ENCODE assay signal across 25 mouse cellular contexts in genomic region chr14:99435512-99435911, GRCm38 (mm10).
DNase-seq lines count a peak whose midpoint lies in the region; ATAC-seq and TF ChIP-seq lines count a peak whose summit lies in the region.
"Had no signal": no experiment of that assay in that cellular context is flagged by ENCODE, and none has a peak within 500 bp of the region (broad histone marks: within the 10 kb centered on the region; RNA-seq: fewer than 3 reads in every experiment).

No protein-coding gene starts in this region.

- no peak for ATAC-seq in kidney, embryonic 14.5 days (ENCODE audit: low FRiP score, low TSS enrichment)
- ATAC-seq in stomach, embryonic 15.5 days (ENCODE audit: insufficient read depth, low FRiP score, low read depth) = no peak
- no peak for ATAC-seq in forebrain, embryonic 13.5 days
- ATAC-seq: CD4-positive, CD25-positive, alpha-beta regulatory T cell, adult 4 months; forebrain, embryonic 15.5 days had no signal

- H3K36me3 ChIP-seq in kidney, adult 2 months (ENCODE audit: control insufficient read depth, insufficient read depth, low read length) = no peaks in the 10 kb centered on the region
- no peaks in the 10 kb centered on the region for H3K36me3 ChIP-seq in kidney, embryonic 14.5 days (ENCODE audit: control insufficient read depth, insufficient read depth, low read length)
- no peaks in the 10 kb centered on the region for H3K36me3 ChIP-seq in stomach, embryonic 15.5 days
- H3K36me3 ChIP-seq in forebrain, embryonic 13.5 days (ENCODE audit: poor library complexity, severe bottlenecking) = no peaks in the 10 kb centered on the region
- H3K36me3 ChIP-seq: embryonic facial prominence, embryonic 12.5 days; embryonic facial prominence, embryonic 15.5 days; forebrain, embryonic 15.5 days; heart, embryonic 12.5 days; heart, embryonic 15.5 days; hindbrain, embryonic 10.5 days; hindbrain, embryonic 13.5 days had no signal

- H3K4me2 ChIP-seq in kidney, embryonic 14.5 days (replicated peaks; ENCODE audit: low read depth, low read length) = no peak overlapping the region
- H3K4me2 ChIP-seq in stomach, embryonic 15.5 days = no peak overlapping the region
- no peak overlapping the region for H3K4me2 ChIP-seq in forebrain, embryonic 13.5 days
- H3K4me2 ChIP-seq: embryonic facial prominence, embryonic 12.5 days; embryonic facial prominence, embryonic 15.5 days; forebrain, embryonic 15.5 days; heart, embryonic 12.5 days; heart, embryonic 15.5 days; hindbrain, embryonic 13.5 days had no signal

- TF ChIP-seq CTCF in kidney, adult 2 months (conservative IDR thresholded peaks at IDR 0.05; ENCODE audit: insufficient read depth, insufficient read length, low read depth, low read length) = no peak

- WGBS in kidney, adult 2 months = 44% methylated on average over 3 of the region's 3 CpGs
- 71% methylated on average over 3 of the region's 3 CpGs for WGBS in kidney, embryonic 14.5 days
- WGBS in stomach, embryonic 15.5 days = 58% methylated on average over 3 of the region's 3 CpGs
- 81% methylated on average over 3 of the region's 3 CpGs for WGBS in forebrain, embryonic 13.5 days

- H3K9ac ChIP-seq in kidney, embryonic 14.5 days (ENCODE audit: low read depth, low read length) = no peak overlapping the region
- no peak overlapping the region for H3K9ac ChIP-seq in stomach, embryonic 15.5 days
- no peak overlapping the region for H3K9ac ChIP-seq in forebrain, embryonic 13.5 days
- H3K9ac ChIP-seq: embryonic facial prominence, embryonic 12.5 days; embryonic facial prominence, embryonic 15.5 days; forebrain, embryonic 15.5 days; heart, embryonic 12.5 days; heart, embryonic 15.5 days; hindbrain, embryonic 13.5 days had no signal

- no peak overlapping the region; the same call in 1 of the 2 replicates for H3K27ac ChIP-seq in kidney, adult 2 months (ENCODE audit: insufficient read depth, low read depth, low read length)
- no peak overlapping the region for H3K27ac ChIP-seq in kidney, embryonic 14.5 days (ENCODE audit: low read depth, low read length)
- peak overlapping the region; percentile 2; the same call in 1 of the 2 replicates for H3K27ac ChIP-seq in stomach, embryonic 15.5 days
- H3K27ac ChIP-seq in forebrain, embryonic 13.5 days = no peak overlapping the region
- H3K27ac ChIP-seq: embryonic facial prominence, embryonic 12.5 days; embryonic facial prominence, embryonic 15.5 days; forebrain, embryonic 15.5 days; heart, embryonic 15.5 days; hindbrain, embryonic 10.5 days; hindbrain, embryonic 13.5 days had no signal

- H3K9me3 ChIP-seq in kidney, embryonic 14.5 days (ENCODE audit: control insufficient read depth, low read length) = no peaks in the 10 kb centered on the region
- H3K9me3 ChIP-seq in stomach, embryonic 15.5 days = no peaks in the 10 kb centered on the region
- H3K9me3 ChIP-seq in forebrain, embryonic 13.5 days (replicated peaks) = no peaks in the 10 kb centered on the region
- H3K9me3 ChIP-seq: embryonic facial prominence, embryonic 12.5 days; embryonic facial prominence, embryonic 15.5 days; forebrain, embryonic 15.5 days; heart, embryonic 12.5 days; heart, embryonic 15.5 days; hindbrain, embryonic 10.5 days; hindbrain, embryonic 13.5 days had no signal

- no peak overlapping the region for H3K4me3 ChIP-seq in kidney, adult 2 months (ENCODE audit: insufficient read depth, low read depth, low read length)
- H3K4me3 ChIP-seq in kidney, embryonic 14.5 days (ENCODE audit: low read length) = no peak overlapping the region
- H3K4me3 ChIP-seq in stomach, embryonic 15.5 days (replicated peaks) = no peak overlapping the region
- no peak overlapping the region for H3K4me3 ChIP-seq in forebrain, embryonic 13.5 days
- H3K4me3 ChIP-seq: embryonic facial prominence, embryonic 12.5 days; embryonic facial prominence, embryonic 15.5 days; forebrain, embryonic 15.5 days; heart, embryonic 12.5 days; heart, embryonic 15.5 days; hindbrain, embryonic 10.5 days; hindbrain, embryonic 13.5 days had no signal

- TF ChIP-seq POLR2A in kidney, adult 2 months (IDR thresholded peaks at IDR 0.05; ENCODE audit: low read depth, low read length) = no peak

- peaks cover 9% of the 10 kb centered on the region; the same call in 1 of the 2 replicates for H3K4me1 ChIP-seq in kidney, adult 2 months (ENCODE audit: control insufficient read depth, insufficient read depth, low read length)
- H3K4me1 ChIP-seq in kidney, embryonic 14.5 days (ENCODE audit: control insufficient read depth, insufficient read depth, low read length) = no peaks in the 10 kb centered on the region
- H3K4me1 ChIP-seq in stomach, embryonic 15.5 days = no peaks in the 10 kb centered on the region
- H3K4me1 ChIP-seq in forebrain, embryonic 13.5 days = no peaks in the 10 kb centered on the region
- H3K4me1 ChIP-seq: embryonic facial prominence, embryonic 12.5 days; embryonic facial prominence, embryonic 15.5 days; forebrain, embryonic 15.5 days; heart, embryonic 15.5 days; hindbrain, embryonic 10.5 days; hindbrain, embryonic 13.5 days had no signal

- H3K27me3 ChIP-seq in kidney, adult 2 months (replicated peaks; ENCODE audit: control insufficient read depth, insufficient read depth, low read length) = no peaks in the 10 kb centered on the region
- no peaks in the 10 kb centered on the region for H3K27me3 ChIP-seq in kidney, embryonic 14.5 days (ENCODE audit: control insufficient read depth, insufficient read depth, low read length)
- no peaks in the 10 kb centered on the region for H3K27me3 ChIP-seq in stomach, embryonic 15.5 days (replicated peaks)
- no peaks in the 10 kb centered on the region for H3K27me3 ChIP-seq in forebrain, embryonic 13.5 days
- H3K27me3 ChIP-seq: embryonic facial prominence, embryonic 12.5 days; embryonic facial prominence, embryonic 15.5 days; forebrain, embryonic 15.5 days; heart, embryonic 12.5 days; heart, embryonic 15.5 days; hindbrain, embryonic 13.5 days had no signal

- peak; percentile 66 for DNase-seq in kidney, adult 2 months
- peak; percentile 22 for DNase-seq in kidney, postnatal 14 days
- no peak for DNase-seq in kidney, postnatal 10 days
- DNase-seq in natural killer cell, adult 2 months (ENCODE audit: low spot score in 2 of 2) = no peak
- DNase-seq: adrenal gland, adult 2 months; adrenal gland, postnatal 14 days; cerebellum, adult 11 months; cerebellum, adult 2 months; cerebellum, adult 9-11 months; cerebellum, postnatal 25 days; gastrocnemius, postnatal 25 days; heart, adult 18-20 months; heart, postnatal 10 days; heart, postnatal 36 days had no signal

Comparison
In these comparisons a context has a peak if more than half of its experiments do, and no peak if none do; other contexts are left out.
1. DNase-seq: peak in kidney, adult 2 months (single experiment) and kidney, postnatal 14 days (single experiment); none in kidney, postnatal 10 days (single experiment) and natural killer cell, adult 2 months (0 of 2).